Mouse (Mus musculus): ENCODE data around the gene Socs1.

- no peak for TF ChIP-seq POLR2A (IDR thresholded peaks at IDR 0.05; ENCODE audit: low read depth, low read length)
- no peak for TF ChIP-seq CTCF (IDR thresholded peaks at IDR 0.05; ENCODE audit: borderline replicate concordance, insufficient read depth, low read length)
These were observed 11.8 kb downstream of the Socs1 start for GRCm38 (mm10) chr16:10773543-10773942.
